Mouse (Mus musculus): ENCODE data around the gene Rps27.

Rps27 gene

DNA sequence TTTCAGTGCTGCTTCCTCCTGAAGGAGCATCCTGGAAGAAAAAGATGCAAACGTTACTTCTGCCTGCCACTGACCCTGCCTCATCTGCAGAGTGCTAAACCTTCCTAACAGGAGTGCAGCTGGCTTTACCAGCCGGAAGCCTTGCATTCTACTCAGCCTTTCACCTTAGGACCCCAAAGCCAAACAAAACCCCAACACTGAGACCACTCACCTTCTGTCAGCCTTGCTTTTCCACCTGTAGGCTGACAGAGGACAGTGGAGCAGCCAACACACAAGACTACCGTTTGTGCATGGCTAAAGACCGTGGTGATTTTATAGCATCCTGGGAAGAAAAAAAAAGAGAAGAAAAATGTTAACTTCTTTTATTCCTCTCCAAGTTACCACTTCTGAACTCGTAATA lies 728 bp downstream of the Rps27 start:
- CTCF ChIA-PET, result interaction anchor here in 1 of 4 experiments (1.1 kb wide), 1 partner anchor 35 kb away, joined by 3 read pairs; the partner anchor contains the start of gene Slc39a1
- POLR2A ChIA-PET, result interaction anchor here in 3 of 4 experiments (0.6 to 13.1 kb wide), 73 partner anchors 8 to 638 kb away, joined by 3 to 150 read pairs (median 5); partner anchors contain the start of genes Gatad2b (in 3 of the 3), Jtb (in 3 of the 3), Slc39a1 (in 3 of the 3) and Creb3l4 (in 2 of the 3)

- POLR2A ChIA-PET, result interaction anchor here (0.5 to 13.1 kb wide), 66 partner anchors 9 to 637 kb away, joined by 3 to 150 read pairs (median 4); partner anchors contain the start of genes Jtb (in 3 of the 4), Dennd4b (in 2 of the 4), Slc39a1 (in 2 of the 4) and Creb3l4 (in 1 of the 4)
- CTCF ChIA-PET, result interaction anchor here in 1 of 4 experiments (1.6 kb wide), 1 partner anchor 9 kb away, joined by 4 read pairs; no protein-coding TSS in a partner anchor
Measured at GRCm38 (mm10) chr3:90211475-90212398, 1.7 kb downstream of the Rps27 start.

GRCm38 (mm10) chr3:90209908-90210566 lies 3.4 kb downstream of the Rps27 start:
- ChIA-PET POLR2A (interaction anchor here (0.7 to 13.1 kb wide), 31 partner anchors 10 to 444 kb away, joined by 3 to 150 read pairs (median 5); partner anchors contain the start of genes Jtb (in 3 of the 4), Creb3l4 (in 2 of the 4), Dennd4b (in 2 of the 4) and Gatad2b (in 1 of the 4)), CTCF (interaction anchor here in 1 of 4 experiments (0.6 kb wide), 1 partner anchor 103 kb away, joined by 3 read pairs; no protein-coding TSS in a partner anchor)

- CTCF ChIA-PET, result no interaction called here
- POLR2A ChIA-PET, result interaction anchor here in 3 of 4 experiments (0.6 to 13.1 kb wide), 13 partner anchors 8 to 121 kb away, joined by 3 to 150 read pairs (median 7); partner anchors contain the start of gene Jtb (in 1 of the 3)
Measured at GRCm38 (mm10) chr3:90208662-90209061, 4.8 kb downstream of the Rps27 start.

DNA sequence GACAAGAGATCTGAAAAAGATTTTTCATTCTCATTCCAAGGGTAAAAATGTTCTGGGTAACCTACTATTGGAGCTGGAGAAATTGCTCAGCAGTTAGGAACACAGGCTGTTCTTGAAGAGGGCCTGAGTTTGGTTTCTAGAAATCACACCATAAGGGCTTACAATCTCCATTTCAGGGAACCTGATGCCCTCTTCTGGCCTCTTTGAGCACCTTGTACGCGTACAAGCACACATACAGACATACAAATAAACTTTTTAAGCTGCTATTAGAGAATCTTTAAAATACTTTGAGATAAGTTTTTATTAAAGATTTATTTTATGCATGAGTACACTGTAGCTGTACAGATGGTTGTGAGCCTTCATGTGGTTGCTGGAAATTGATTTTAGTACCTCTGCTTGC lies 8.9 kb downstream of the Rps27 start:
- ChIA-PET CTCF (interaction anchor here (0.6 to 3.1 kb wide), 9 partner anchors 9 to 157 kb away, joined by 3 to 11 read pairs (median 4); partner anchors contain the start of genes Rab13 (in 1 of the 4) and Rps27 (in 1 of the 4)), POLR2A (interaction anchor here in 3 of 4 experiments (0.9 to 8.6 kb wide), 7 partner anchors 7 to 236 kb away, joined by 3 to 86 read pairs (median 4); partner anchors contain the start of genes Rab13 (in 2 of the 3) and Rps27 (in 2 of the 3))

DNA sequence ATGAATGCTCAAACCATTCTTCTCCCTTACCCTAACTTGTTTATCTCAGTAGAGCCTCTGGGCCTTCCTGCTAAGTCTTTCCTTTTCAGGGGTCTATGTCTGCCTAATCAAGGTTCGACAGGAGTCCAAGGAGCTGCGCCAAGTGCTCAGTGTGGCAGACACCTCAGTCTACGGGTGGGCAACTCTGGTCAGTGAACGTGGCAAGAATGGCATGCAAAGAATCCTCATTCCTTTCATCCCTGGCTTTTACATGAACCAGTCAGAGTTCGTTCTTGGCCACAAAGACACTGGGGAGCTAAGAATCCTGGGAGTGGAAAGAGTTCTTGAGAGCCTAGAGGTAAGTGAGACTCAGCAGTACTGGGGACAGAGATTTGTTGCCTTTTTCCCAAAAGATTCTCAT lies 9.8 kb downstream of the Rps27 start:
- POLR2A ChIA-PET, result interaction anchor here in 3 of 4 experiments (0.5 to 8.6 kb wide), 12 partner anchors 8 to 275 kb away, joined by 3 to 86 read pairs (median 4); partner anchors contain the start of genes Rab13 (in 2 of the 3) and Rps27 (in 2 of the 3)
- CTCF ChIA-PET, result interaction anchor here in 2 of 4 experiments (0.6 to 0.9 kb wide), 2 partner anchors 27 to 67 kb away, joined by 3 read pairs; no protein-coding TSS in a partner anchor

DNA sequence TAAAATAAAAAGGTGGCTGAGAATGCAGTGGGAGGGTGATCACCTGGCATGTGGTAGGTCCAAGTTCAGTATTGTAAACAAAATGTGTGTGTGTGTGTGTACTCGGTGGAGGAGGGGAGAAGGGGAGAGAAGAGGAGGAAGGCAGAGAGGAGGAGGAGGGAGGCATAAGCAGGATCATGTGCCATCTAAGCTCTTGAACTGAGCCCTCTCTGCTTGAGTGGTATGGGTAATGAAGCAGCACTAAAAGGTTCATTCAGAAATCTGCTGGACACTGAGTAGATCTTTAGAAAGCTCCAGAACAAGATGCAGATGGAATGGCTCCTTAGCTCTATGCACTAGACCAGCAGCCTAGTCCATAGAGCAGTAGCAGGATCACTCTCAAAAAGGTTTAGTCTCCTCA lies 10.6 kb downstream of the Rps27 start:
- CTCF ChIA-PET, result interaction anchor here in 2 of 4 experiments (0.6 to 0.9 kb wide), 2 partner anchors 26 to 67 kb away, joined by 3 read pairs; no protein-coding TSS in a partner anchor

DNA sequence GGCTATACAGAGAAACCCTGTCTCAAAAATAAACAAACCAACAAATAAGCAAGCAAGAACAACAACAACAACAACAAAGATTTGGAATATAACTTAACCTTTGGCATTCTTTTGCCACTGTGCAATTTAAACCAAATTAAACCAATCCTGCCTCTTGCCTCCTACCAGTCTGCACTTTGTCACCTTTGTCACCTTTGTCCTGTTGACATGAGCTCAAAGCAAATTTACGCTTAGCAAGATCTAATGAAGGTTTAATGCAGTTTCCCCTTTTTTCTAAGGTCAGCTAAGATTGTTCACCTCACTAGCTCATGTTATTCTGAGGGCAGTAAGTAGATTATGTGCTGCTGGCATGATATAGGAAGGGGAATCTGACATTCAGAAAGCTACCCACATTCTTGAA lies 15.9 kb downstream of the Rps27 start:
- ChIA-PET POLR2A (interaction anchor here in 3 of 4 experiments (0.6 to 8.6 kb wide), 9 partner anchors 9 to 247 kb away, joined by 3 to 86 read pairs (median 5); partner anchors contain the start of genes Rab13 (in 2 of the 3) and Rps27 (in 2 of the 3)), CTCF (interaction anchor here in 2 of 4 experiments (0.6 to 1.2 kb wide), 2 partner anchors 61 to 83 kb away, joined by 3 to 6 read pairs; no protein-coding TSS in a partner anchor)

More for the DNA sequence above, 10.6 kb downstream of the Rps27 start:
- POLR2A ChIA-PET, result interaction anchor here in 2 of 4 experiments (0.6 to 8.6 kb wide), 7 partner anchors 9 to 123 kb away, joined by 3 to 86 read pairs (median 7); partner anchors contain the start of genes Rab13 (in 2 of the 2) and Rps27 (in 2 of the 2)

DNA sequence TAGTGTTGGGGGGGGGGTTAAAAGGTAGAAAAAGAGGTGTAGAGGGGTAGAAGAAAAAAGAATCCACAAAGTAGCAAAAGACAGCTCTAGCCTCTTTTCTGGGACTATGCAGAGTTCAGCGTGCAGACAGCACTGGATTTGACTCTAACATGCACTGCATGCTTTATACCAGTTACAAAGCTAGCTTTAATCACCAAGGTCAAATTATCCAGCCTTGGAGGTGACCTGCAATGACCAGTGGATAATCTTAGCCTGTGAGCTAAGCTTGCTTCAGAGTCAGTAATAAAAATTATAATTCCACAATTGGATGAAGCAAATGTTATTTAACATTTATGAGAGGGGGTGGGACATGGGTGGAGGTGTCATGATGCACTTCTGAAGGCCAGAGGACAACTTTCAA lies 17.8 kb downstream of the Rps27 start:
- POLR2A ChIA-PET, result interaction anchor here in 2 of 4 experiments (0.6 to 6.7 kb wide), 5 partner anchors 11 to 739 kb away, joined by 3 to 42 read pairs (median 4); partner anchors contain the start of gene Gatad2b (in 1 of the 2)
- CTCF ChIA-PET, result interaction anchor here in 2 of 4 experiments (0.6 to 1.7 kb wide), 3 partner anchors 59 to 408 kb away, joined by 3 read pairs; partner anchors contain the start of gene S100a4 (in 1 of the 2)

- ChIA-PET POLR2A (interaction anchor here in 1 of 4 experiments (6.7 kb wide), 1 partner anchor 12 kb away, joined by 42 read pairs; no protein-coding TSS in a partner anchor), CTCF (interaction anchor here in 1 of 4 experiments (1.1 to 1.7 kb wide), 2 partner anchors 58 to 117 kb away, joined by 3 read pairs; no protein-coding TSS in a partner anchor)
Measured at GRCm38 (mm10) chr3:90194759-90195158, 18.7 kb downstream of the Rps27 start.

- ChIA-PET POLR2A (interaction anchor here in 3 of 4 experiments (0.6 to 2.2 kb wide), 9 partner anchors 11 to 192 kb away, joined by 3 to 11 read pairs (median 3); partner anchors contain the start of genes Hax1 (in 1 of the 3), Rab13 (in 1 of the 3) and Rps27 (in 1 of the 3)), CTCF (interaction anchor here in 1 of 4 experiments (0.6 kb wide), 1 partner anchor 93 kb away, joined by 3 read pairs; no protein-coding TSS in a partner anchor)
Measured at GRCm38 (mm10) chr3:90190859-90191510, 22.5 kb downstream of the Rps27 start.

DNA sequence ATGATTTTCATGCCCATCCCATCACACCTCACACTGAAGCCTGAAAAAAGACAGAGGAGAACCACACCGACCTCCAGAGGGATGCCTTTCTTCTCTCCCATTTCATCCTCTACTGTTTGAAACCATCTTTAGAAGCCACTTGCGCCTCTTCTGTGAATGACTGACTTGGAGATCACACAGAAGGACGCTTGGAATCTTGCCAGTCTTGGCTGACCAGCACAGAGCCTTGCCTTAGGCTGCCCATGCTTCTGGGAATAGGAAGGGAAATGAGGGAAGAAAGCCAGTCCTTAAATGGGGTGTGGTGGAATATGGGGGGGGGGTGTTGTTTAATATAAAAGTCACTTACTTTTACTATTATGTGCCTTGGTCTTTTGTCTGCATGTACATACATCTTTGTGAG lies 29.9 kb downstream of the Rps27 start:
- CTCF ChIA-PET, result interaction anchor here in 1 of 4 experiments (0.6 kb wide), 1 partner anchor 1907 kb away, joined by 3 read pairs; no protein-coding TSS in a partner anchor

DNA sequence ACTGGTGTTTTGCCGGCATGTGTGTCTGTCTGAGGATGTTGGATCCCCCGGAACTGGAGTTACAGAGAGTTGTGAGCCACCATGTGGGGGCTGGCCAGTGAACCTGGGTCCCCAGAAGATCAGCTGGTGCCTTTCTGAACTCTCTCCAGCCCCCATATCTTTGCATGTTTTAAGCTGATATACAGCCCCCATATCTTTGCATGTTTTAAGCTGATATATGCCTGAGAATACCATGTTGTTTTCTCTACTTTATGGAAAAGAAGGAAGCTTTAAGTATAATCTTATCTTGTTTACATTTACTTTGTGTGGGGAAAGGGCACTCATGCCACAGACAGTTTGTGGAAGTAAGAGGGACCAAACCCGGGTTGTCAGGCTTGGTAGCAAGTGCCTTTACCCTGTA lies 33.9 kb downstream of the Rps27 start:
- POLR2A ChIA-PET, result interaction anchor here in 2 of 4 experiments (0.5 to 1.3 kb wide), 2 partner anchors 11 to 963 kb away, joined by 3 read pairs; no protein-coding TSS in a partner anchor
- CTCF ChIA-PET, result interaction anchor here in 1 of 4 experiments (1.4 kb wide), 1 partner anchor 194 kb away, joined by 4 read pairs; no protein-coding TSS in a partner anchor

More for the DNA sequence above, 29.9 kb downstream of the Rps27 start:
- POLR2A ChIA-PET, result interaction anchor here in 1 of 4 experiments (0.6 kb wide), 2 partner anchors 20 to 60 kb away, joined by 3 to 4 read pairs; no protein-coding TSS in a partner anchor
